Mouse (Mus musculus) left cerebral cortex, postnatal 10 days (tissue): ENCODE results near the gene Arhgap22. TPM values are rescaled to one million over a fixed set of nuclear protein-coding genes. Genes with fewer than 3 reads are reported as not detected.
A peak's percentile ranks its signal among the peaks of the same experiment; 100 is the strongest.

Experiments used
- DNase-seq, 2 experiments: peaks; one replicate each; pipeline ENCODE4 v3.0.0; 2021 to 2022; ENCODE audit warnings: low spot score in 2 of 2, mixed read lengths in 1 of 2; ENCODE audit errors: extremely low spot score in 1 of 2
- intact Hi-C: fragments of 180-260 bp; cut with DNase I; formaldehyde crosslinking; loops from one replicate; pipeline ENCODE4 v1.15.1; 2025
- total RNA-seq, 2 experiments: library from RNA; stranded (reverse); gene quantifications; 2 replicates each; pipeline ENCODE4 v1.2.3; 2021

Gene Arhgap22
- total RNA-seq, 2 experiments from 2014 or later = 6.5 to 9.7 TPM

DNA sequence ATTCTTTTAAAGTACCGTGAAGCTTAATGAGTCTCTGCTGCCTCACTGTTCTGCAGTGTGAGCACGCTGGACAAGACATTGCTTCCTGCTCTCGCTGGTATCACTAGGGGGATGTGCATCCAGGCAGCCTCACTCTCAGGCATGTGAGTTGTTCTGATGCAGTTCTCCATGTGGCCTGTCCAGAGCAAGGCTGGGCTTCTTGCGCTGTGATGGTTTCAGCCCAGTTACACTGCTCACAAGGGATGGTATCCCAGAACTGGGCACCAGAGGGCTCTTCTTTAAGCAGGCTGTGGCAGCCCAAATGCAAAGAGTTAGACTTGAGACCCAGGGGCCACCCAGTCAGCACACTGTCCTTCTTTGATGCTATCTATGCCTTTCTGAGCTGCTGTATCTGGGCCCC lies 101.9 kb downstream of the Arhgap22 start:
- intact Hi-C loops = no loop called here
- DNase-seq = peak in 1 of 2 experiments; percentile 32

DNA sequence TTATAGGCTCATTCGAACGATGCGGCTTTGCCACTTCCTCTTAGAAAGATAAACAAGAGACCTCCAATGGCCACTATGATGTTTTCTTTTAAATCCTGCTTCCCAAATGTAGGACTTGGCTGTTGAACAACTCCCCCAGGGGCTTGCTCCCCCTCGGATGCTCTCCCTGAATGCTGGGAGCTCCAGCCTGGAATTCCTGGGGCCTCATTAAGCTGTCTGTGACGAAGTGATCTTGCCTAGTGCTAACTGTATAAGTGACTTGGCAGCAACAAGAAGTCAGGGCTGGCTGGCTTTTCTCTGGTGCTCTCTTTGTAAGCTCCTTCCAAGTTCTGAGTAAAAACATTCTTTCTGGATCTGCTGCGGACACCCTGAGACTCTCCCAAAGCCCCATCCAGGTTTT lies 104.1 kb downstream of the Arhgap22 start:
- intact Hi-C loops = no loop called here
- DNase-seq = peak in 1 of 2 experiments; percentile 15

DNA sequence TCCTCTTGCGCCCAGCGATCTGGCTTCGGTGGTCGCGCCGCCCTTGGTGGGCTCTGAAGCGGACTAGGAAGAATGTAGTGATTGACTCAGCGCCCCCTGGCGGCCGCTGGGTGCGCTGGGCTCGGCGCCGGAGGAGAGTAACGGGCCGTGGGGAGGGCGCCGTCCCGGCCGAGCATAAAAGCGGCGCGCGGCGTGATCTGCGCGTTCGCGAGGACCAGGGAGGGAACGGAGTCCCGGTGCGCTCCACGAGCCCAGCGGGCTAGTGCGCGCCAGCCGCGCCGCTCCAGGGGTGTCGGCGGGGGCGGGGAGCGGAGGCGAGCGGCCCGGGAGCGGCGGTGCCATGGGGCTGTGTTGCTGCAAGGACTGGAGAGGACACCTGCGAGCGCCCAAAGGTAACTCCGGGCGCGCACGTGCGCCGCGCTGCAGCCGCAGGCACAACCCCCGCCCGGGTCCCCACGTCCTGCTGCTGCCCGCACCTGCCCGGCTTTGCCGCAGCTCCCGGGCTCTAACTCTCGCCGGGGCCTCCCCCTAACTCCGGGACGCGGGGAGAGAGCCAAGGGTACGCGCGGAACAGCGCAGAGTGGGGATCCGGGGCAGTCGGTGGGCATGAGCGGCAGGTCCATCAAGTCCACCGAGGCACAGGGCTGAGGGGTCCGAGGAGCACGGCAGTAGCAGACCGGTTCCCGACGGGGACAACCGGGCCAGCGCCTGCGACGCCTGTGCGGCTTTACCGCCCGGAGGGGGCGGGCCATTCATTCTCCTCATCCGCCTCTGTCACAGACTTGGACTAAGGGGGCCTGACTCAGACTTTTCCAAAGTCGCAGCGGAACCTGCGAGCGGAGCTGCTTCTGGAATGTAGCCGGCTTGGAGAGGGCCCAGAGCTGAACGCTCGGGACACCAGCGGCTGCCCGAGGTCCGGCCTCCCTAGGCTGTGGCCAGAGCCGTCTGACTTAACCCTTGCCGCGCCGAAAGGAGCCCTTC lies 106.0 kb downstream of the Arhgap22 start:
- DNase-seq = peak in 1 of 2 experiments; percentile 85
- intact Hi-C loops = no loop called here

DNA sequence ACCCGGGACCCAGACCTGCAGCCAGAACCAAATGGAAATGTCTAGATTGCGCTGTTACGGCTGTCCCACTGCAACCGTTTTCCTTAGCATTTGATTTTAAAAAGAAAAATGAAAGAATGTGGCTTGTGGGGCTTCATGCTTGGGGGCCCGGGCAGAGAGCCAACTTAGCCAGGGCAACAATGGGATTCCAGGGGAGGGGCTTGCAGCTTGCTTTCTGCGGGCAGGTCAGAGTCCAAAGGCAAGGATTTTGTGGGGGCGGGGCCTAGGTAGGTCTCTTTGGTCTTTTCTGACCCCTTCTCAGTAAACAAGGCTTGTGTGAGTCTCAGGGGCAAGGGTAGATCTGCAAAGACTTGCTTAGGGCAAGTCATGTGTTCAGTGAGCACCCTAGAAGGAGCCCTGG lies 107.0 kb downstream of the Arhgap22 start:
- intact Hi-C loops = no loop called here
- DNase-seq = peak in 1 of 2 experiments; percentile 52

DNA sequence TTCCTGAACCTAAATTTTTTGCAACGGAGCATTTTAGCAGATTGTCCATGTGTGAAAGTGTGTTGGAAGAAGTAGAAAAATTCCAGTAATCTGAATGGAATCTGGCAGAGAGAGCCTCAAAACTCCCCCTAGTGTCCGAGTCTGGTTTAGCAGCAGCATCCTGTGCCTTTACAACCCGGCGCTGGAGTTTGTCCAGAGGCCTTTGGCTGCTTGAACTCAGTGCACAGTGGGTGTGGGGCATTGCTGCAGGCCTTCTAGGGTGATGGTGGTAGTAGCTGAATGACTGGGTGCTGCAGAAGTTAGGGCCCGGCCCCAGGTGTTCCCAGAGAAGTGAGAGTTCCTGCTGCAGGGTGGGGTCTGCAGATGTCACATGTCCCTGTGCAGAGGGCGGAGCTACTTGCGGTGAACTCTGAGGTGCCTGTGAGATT lies 108.8 kb downstream of the Arhgap22 start:
- intact Hi-C loops = no loop called here
- DNase-seq = peak; percentile 47 to 80

DNA sequence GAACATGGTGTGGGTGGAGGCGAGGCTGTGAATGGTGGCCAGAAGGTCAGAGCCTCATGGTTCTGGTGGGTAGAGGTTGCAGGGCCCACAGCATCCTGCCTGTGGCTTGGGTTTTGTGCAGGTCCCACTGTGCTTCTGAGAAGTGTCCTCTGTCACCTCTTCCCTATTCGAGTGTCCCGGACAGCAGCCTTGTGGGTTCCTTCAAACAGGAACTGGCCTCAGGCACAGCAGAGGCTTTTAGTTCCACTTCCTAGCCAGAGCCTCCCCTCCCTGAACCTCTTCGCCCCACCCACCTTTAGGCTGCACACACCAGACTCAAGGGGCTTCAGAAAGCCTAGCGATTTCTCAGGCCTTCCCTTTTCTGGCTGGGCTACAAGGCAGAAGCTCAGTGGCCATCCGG lies 110.7 kb downstream of the Arhgap22 start:
- intact Hi-C loops = no loop called here
- DNase-seq = peak in 1 of 2 experiments; percentile 31

DNA sequence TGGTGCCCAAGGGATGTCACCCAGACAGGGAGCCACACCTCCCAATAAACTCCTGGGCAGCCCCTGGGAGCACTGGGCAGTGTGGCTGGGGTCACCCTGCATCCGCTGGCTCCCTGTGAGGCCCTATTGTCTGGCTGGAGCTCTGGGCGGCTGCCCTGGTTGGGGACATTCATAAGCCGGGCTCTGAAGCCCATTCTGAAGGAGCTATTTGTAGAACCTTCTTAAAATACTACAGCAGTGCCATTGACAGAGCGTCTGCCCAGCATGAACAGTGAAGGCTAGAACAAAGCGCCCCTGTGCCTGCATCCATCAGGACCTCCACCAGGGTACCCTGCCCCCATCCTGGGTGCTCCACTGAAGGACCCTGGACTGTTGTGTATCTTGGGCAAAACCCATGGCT lies 114.5 kb downstream of the Arhgap22 start:
- DNase-seq = peak; percentile 39 to 53
- intact Hi-C loops = no loop called here

DNA sequence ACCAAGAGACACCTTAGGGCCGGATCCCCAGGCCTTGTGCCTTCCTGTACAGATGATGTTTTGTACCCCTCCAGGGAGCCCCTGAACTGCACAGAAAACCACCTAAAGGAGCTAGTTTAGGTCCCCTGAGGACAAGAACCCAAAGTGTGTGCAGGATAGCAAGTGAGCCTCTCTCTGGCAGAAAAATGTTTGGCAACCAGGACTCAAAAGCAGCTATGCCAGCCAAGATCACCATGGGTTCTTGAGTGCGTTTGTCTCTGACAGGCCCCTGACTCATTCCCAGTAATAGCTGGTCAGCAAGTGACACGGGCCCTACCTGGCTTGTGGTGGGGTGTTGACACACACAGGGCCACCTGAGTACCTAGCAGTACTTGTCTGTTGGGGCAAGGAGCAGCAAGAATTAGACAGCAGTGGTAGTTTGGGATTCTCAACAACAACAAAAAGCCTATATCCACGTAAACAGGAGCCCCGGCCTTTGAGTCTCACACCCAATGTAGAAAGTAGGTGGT lies 115.5 kb downstream of the Arhgap22 start:
- intact Hi-C loops = no loop called here
- DNase-seq = no peak

DNA sequence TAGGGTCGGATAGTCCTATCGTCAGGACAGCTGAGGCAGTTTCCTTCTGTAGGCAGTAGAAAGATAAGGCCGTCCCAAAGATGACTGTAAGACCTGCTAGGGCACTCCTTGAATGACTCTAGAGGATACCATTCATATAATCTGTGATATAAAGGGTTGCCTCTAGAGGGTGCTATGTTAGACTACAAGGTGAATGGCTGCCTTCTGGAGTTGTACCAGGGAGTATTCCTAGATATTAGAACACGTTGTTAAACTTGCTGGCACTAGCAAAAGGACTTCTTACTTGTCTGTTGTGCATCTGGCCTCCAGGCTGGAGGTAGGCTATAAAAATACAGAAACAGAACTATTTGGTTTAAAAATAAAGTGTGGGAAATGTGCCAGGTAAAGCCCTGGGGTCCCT lies 117.2 kb downstream of the Arhgap22 start:
- intact Hi-C loops = no loop called here
- DNase-seq = no peak

DNA sequence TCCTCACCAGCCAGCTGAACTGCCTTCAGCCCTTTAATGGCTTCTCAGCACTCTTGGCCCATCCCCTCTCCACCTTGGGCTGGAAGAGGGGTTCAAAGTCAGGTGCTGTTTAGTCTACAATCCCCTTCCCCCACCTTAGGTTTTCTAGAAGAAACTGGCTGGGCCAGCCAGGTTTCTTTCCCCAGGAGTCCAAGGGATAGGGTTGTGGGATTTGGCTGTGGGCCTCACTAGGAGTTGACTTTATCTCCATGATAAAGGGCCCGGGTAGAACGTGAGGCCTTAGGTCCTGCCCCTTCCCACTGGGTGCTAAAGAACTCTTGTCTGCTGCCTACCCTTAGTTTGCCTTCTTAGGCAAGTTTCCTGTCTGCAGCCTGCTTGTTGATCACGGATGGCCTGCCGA lies 117.8 kb downstream of the Arhgap22 start:
- DNase-seq = no peak
- intact Hi-C loops = no loop called here

DNA sequence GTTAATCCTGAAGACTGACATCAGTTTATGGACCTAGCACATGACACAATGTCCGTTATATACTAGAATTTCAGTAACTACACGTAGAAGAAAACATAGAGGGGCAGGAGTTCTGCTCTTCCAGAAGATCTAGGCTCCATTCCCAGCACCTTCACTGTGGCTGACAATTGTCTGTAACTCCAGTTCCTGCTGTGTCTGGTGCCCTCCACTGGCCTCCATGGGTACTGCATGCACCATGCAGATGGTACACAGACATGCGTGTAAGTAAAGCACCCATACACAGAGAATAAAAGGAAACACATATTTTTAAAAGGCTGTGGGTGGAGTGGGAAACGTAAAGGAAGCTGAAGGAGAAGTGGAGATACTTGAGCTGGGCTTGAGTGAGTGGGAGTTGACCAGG lies 120.0 kb downstream of the Arhgap22 start:
- intact Hi-C loops = no loop called here
- DNase-seq = no peak

DNA sequence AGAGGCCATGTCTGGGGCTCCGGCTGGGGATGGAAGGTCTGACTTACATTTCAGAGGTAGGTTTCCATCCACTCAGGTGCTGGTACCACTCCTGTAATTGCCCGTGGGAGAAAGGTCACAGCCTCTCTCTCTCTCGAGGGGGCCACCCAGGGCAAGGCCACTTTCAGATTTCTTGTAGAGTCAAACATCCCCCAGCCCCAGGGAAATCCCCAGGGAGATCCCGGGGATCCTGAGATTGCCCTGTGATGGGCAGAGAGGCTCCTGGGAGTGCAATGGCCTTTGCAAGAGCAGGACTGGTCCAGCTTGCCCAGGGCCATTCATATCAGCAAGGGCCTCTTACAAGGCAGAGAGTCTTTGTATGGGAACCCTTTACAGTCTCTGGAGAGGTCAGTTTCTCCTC lies 120.6 kb downstream of the Arhgap22 start:
- DNase-seq = no peak
- intact Hi-C loops = no loop called here

DNA sequence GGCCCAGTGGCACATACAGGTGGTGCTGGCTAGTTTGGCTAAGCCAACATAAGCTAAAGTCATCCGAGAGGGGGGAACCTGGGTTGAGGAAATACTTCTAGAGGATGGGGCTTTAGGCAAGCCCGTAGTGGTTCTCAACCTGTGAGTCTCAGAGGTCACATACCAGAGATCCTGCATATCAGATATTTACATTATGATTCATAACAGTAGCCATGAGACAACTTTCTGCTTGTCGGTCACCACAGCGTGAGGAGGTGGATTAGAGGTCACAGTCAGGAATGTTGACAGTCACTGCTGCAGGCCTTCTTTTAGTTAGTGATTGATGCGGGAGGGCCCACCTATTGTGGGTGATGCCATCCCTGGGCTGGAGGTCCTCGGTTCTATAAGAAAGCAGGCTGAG lies 121.9 kb downstream of the Arhgap22 start:
- DNase-seq = no peak
- intact Hi-C loops = no loop called here

- intact Hi-C loops = no loop called here
- no peak for DNase-seq
These were observed 124.9 kb downstream of the Arhgap22 start for GRCm38 (mm10) chr14:33338684-33339083.

DNA sequence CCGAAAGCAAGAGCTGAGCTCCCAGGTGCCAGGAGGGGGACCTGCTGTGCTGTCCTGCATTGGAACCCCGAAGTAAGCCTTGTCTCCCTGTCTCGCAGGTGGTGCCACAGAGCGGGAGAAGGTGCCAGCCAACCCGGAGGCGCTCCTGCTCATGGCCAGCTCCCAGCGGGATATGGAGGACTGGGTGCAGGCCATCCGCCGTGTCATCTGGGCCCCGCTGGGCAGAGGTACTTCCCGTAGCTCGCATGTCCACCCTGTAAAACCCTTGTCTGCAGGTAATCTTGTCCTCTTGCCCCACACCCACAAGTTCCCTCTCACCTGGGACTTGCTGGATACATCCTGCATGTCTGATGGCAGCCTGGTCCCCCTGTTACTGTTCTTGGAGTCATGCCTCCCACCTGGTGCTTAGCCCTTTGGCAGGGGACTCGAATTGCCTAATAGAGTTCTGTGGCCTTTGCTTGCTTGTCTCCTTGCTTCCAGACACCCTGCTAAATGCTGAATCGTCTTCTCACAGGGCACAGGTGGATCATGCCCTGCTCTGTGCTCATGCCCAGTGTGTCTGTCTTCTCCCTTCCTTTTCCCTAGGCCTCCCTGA lies 129.4 kb downstream of the Arhgap22 start:
- intact Hi-C loops = no loop called here

GRCm38 (mm10) chr14:33346546-33346945 lies 132.7 kb downstream of the Arhgap22 start:
- intact Hi-C loops = no loop called here
- DNase-seq = no peak

More for the DNA sequence above, 129.4 kb downstream of the Arhgap22 start:
- no peak for DNase-seq

DNA sequence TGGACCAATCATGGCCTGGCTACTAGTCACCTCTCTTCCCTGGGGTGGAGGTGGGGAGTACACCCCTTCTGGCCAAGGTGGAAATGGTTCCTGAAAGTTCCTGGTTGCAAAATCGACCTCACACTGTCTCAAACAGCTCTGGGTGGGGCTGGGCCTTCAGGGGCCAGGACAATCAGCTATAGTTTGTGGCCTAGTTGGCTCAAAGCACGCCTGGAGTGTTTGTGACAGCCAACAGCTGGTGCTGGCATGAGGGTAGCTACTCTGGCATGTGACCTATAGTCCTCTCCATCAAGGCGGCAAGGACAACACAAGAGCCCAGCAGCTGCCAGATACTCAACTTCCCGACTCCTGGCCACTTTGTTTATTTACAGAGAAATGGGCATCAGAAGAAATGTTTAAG lies 133.9 kb downstream of the Arhgap22 start:
- intact Hi-C loops = no loop called here
- no peak for DNase-seq

- intact Hi-C loops = no loop called here
These were observed 134.3 kb downstream of the Arhgap22 start for GRCm38 (mm10) chr14:33348146-33348545.

DNA sequence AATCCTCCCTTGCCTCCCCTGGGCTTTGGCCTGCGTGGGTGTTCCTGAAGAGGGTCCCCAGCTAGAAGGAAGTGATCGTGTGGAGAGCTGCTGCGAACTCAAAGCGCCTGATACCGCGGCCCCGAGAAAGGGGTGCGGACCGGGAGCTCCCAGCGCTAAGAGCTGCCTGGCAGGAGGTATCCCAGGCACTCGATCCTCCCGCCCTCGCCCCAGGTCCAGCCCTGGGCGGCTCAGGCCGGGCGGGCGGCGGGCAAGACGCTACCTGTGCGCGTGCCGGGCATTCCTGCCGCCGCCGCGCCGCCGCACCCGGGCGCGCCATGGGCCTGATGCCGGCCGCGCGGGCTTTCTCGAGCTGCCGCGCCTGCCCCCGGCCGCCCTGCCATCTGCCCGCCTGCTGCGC lies 137.2 kb downstream of the Arhgap22 start:
- intact Hi-C loops = no loop called here
- no peak for DNase-seq

More at GRCm38 (mm10) chr14:33348146-33348545, 134.3 kb downstream of the Arhgap22 start:
- no peak for DNase-seq
